Mouse (Mus musculus): ENCODE data around the gene Hnf4a. TPM values are rescaled to one million over a fixed set of nuclear protein-coding genes. Genes with fewer than 3 reads are reported as not detected.
A peak's percentile ranks its signal among the peaks of the same experiment; 100 is the strongest.
"Not testable (repeated sequence)": the region's sequence is repeated elsewhere in the genome, so short reads cannot be mapped to it uniquely, and the experiment has no call there.

The Hnf4a gene
- total RNA-seq, 2 experiments from 2014 or later: not detected

GRCm38 (mm10) chr2:163613990-163614389 is 107.4 kb downstream of the Hnf4a start:
- no peak for ATAC-seq (replicated peaks; ENCODE audit: low FRiP score, poor library complexity, severe bottlenecking)

- ATAC-seq (replicated peaks; ENCODE audit: low FRiP score, poor library complexity, severe bottlenecking): no peak
These were observed 108.8 kb downstream of the Hnf4a start for GRCm38 (mm10) chr2:163615401-163615800.

GRCm38 (mm10) chr2:163615906-163616651 is 109.5 kb downstream of the Hnf4a start:
- peak; percentile 7; the same call in 1 of the 2 replicates for ATAC-seq (replicated peaks; ENCODE audit: low FRiP score, poor library complexity, severe bottlenecking)

- peak; percentile 9 for ATAC-seq (replicated peaks; ENCODE audit: low FRiP score, poor library complexity, severe bottlenecking)
These were observed 110.1 kb downstream of the Hnf4a start for GRCm38 (mm10) chr2:163616652-163617227.

GRCm38 (mm10) chr2:163617232-163617863 is 110.7 kb downstream of the Hnf4a start:
- peak; percentile 5 for ATAC-seq (replicated peaks; ENCODE audit: low FRiP score, poor library complexity, severe bottlenecking)

DNA sequence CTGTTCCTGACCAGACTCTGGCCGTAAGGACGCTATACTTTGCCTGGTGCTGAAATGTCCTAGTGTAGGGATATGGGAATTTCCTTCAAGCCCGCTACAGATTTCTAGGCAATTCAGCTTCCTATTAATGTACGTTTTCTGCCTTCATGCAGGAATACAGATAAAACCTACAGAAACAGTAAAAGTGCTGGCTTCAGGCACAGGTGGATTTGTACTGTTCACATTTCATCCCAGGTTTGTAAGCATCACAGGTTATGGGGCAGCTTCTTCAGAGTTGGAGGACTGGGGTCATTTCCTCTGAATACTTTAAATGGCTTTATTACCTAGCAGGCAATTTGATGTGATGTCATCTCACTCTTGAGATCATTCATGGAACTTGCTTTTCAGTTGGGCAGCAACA is 111.3 kb downstream of the Hnf4a start:
- ATAC-seq (replicated peaks; ENCODE audit: low FRiP score, poor library complexity, severe bottlenecking): peak; percentile 6

DNA sequence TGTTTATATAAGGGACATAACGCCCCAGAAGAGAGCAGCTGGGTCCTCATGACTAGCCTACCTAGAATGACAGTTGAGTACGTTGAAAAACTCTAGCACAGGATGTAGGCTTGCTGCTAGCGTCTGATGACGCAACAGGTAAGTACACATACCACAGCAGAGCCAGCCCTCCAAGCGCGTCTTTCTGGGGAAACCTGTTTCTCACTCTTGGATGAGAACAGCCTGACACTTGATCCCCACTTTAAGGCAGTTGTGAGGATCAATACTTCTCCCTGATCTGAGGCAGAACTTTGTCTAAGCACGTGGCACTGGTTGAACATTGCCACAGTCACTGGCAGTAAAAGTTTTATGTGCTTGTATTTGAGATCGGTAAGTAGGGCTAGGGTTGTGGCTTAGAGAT is 113.8 kb downstream of the Hnf4a start:
- ATAC-seq (replicated peaks; ENCODE audit: low FRiP score, poor library complexity, severe bottlenecking): no peak

- ATAC-seq (replicated peaks; ENCODE audit: low FRiP score, poor library complexity, severe bottlenecking): not testable (repeated sequence)
These were observed 114.8 kb downstream of the Hnf4a start for GRCm38 (mm10) chr2:163621401-163621800.

Other genes starting within 250 kb of the Hnf4a start
- not detected in 2 replicates for gene Jph2, start 108.8 kb upstream of the Hnf4a start, total RNA-seq (2015; ENCODE audit: low replicate concordance)
- not detected in 2 replicates for gene Jph2, start 108.8 kb upstream of the Hnf4a start, total RNA-seq (2017; ENCODE audit: low replicate concordance)
- gene Oser1, start 82.1 kb upstream of the Hnf4a start, total RNA-seq (2015; ENCODE audit: low replicate concordance): 46.1 and 53.7 TPM in 2 replicates
- 18.8 and 32.0 TPM in 2 replicates for gene Oser1, start 82.1 kb upstream of the Hnf4a start, total RNA-seq (2017; ENCODE audit: low replicate concordance)
- gene Gdap1l1, start 68.3 kb upstream of the Hnf4a start, total RNA-seq (2015; ENCODE audit: low replicate concordance): not detected in 2 replicates
- not detected in 2 replicates for gene Gdap1l1, start 68.3 kb upstream of the Hnf4a start, total RNA-seq (2017; ENCODE audit: low replicate concordance)
- gene Fitm2, start 34.2 kb upstream of the Hnf4a start, total RNA-seq (2015; ENCODE audit: low replicate concordance): 1.1 TPM in 1 of 2 replicates, not detected in the other
- 0.26 and 1.7 TPM in 2 replicates for gene Fitm2, start 34.2 kb upstream of the Hnf4a start, total RNA-seq (2017; ENCODE audit: low replicate concordance)
- gene R3hdml, start 14.5 kb upstream of the Hnf4a start, total RNA-seq (2015; ENCODE audit: low replicate concordance): not detected in 2 replicates
- gene R3hdml, start 14.5 kb upstream of the Hnf4a start, total RNA-seq (2017; ENCODE audit: low replicate concordance): not detected in 2 replicates
- gene Ttpal, start 95.5 kb downstream of the Hnf4a start, total RNA-seq (2015; ENCODE audit: low replicate concordance): 10.8 and 10.9 TPM in 2 replicates
- 6.4 and 6.8 TPM in 2 replicates for gene Ttpal, start 95.5 kb downstream of the Hnf4a start, total RNA-seq (2017; ENCODE audit: low replicate concordance)
- gene Serinc3, start 138.3 kb downstream of the Hnf4a start, total RNA-seq (2015; ENCODE audit: low replicate concordance): 1,699 and 1,907 TPM in 2 replicates
- 1,512 and 2,069 TPM in 2 replicates for gene Serinc3, start 138.3 kb downstream of the Hnf4a start, total RNA-seq (2017; ENCODE audit: low replicate concordance)
- 93.5 and 103 TPM in 2 replicates for gene Pkig, start 151.6 kb downstream of the Hnf4a start, total RNA-seq (2015; ENCODE audit: low replicate concordance)
- gene Pkig, start 151.6 kb downstream of the Hnf4a start, total RNA-seq (2017; ENCODE audit: low replicate concordance): 86.6 and 90.7 TPM in 2 replicates
- gene Ada, start 243.4 kb downstream of the Hnf4a start, total RNA-seq (2015; ENCODE audit: low replicate concordance): 6.3 and 9.4 TPM in 2 replicates
- 0.98 and 4.9 TPM in 2 replicates for gene Ada, start 243.4 kb downstream of the Hnf4a start, total RNA-seq (2017; ENCODE audit: low replicate concordance)

Measured in erythroid progenitor cell, adult 5-6 weeks (primary cell).